Mouse (Mus musculus) CH12.LX (cell line): ENCODE measurements around the gene Slc4a1. TPM values are rescaled to one million over a fixed set of nuclear protein-coding genes. Genes with fewer than 3 reads are reported as not detected.
A peak's percentile ranks its signal among the peaks of the same experiment; 100 is the strongest.

Experiments
- DNase-seq: peaks from one replicate; pipeline ENCODE4 v3.0.0-alpha.2; 2013; ENCODE audit errors: extremely low read depth
- H3K27ac ChIP-seq: 2 replicates; pipeline ENCODE4 v1.5.1; 2012; ENCODE audit warnings: low read depth, mild to moderate bottlenecking, control low read depth, moderate library complexity; ENCODE audit not compliant: insufficient read depth
- H3K27me3 ChIP-seq: replicated peaks from 2 replicates; pipeline ENCODE3; 2012; ENCODE audit warnings: inconsistent platforms
- H3K36me3 ChIP-seq, 2 experiments: replicated peaks in 1 of 2; 2 replicates each; pipeline versions ENCODE3 to v1.6.1; 2012; ENCODE audit warnings: inconsistent platforms in 1 of 2, low read length in 1 of 2, mild to moderate bottlenecking in 1 of 2, mixed read lengths in 1 of 2, moderate library complexity in 1 of 2; ENCODE audit not compliant: control insufficient read depth in 1 of 2, insufficient read depth in 1 of 2
- H3K4me1 ChIP-seq, 2 experiments: 2 replicates each; pipeline ENCODE4 v1.6.1; 2012; ENCODE audit warnings: inconsistent platforms in 1 of 2, moderate library complexity in 1 of 2; ENCODE audit not compliant: insufficient read depth in 2 of 2, control insufficient read depth in 1 of 2
- H3K4me2 ChIP-seq: 2 replicates; pipeline ENCODE4 v1.6.1; 2012; ENCODE audit warnings: low read depth, mild to moderate bottlenecking, control low read depth; ENCODE audit not compliant: poor library complexity, insufficient read depth, severe bottlenecking
- H3K4me3 ChIP-seq, 3 experiments: fragments of 150-350 bp in 1 of 3; sonication (generic) in 1 of 3; replicated peaks in 1 of 3; 2 replicates each; pipeline versions ENCODE3 to v1.5.1; 2011 to 2012; ENCODE audit warnings: low read depth in 2 of 3, low read length in 2 of 3, mild to moderate bottlenecking in 2 of 3, moderate library complexity in 2 of 3, control low read depth in 1 of 3, improper control_type of control experiment in 1 of 3, inconsistent platforms in 1 of 3, mixed read lengths in 1 of 3; ENCODE audit not compliant: poor library complexity in 1 of 3
- H3K79me2 ChIP-seq: replicated peaks from 2 replicates; pipeline ENCODE4 v1.6.1; 2012; ENCODE audit warnings: mild to moderate bottlenecking, moderate library complexity; ENCODE audit not compliant: control insufficient read depth, poor library complexity, insufficient read depth, severe bottlenecking; ENCODE audit errors: extremely low read depth
- H3K9ac ChIP-seq: 2 replicates; pipeline ENCODE4 v1.6.1; 2012; ENCODE audit warnings: low read depth, mild to moderate bottlenecking, control low read depth, moderate library complexity; ENCODE audit not compliant: insufficient read depth
- H3K9me3 ChIP-seq: replicated peaks from 2 replicates; pipeline ENCODE3; 2012; ENCODE audit warnings: low read length, inconsistent platforms, mixed read lengths
- BHLHE40 ChIP-seq: IDR thresholded peaks from 2 replicates; pipeline ENCODE4 v1.6.1; 2011; ENCODE audit warnings: mild to moderate bottlenecking, low read depth, low read length, improper control_type of control experiment
- CHD2 ChIP-seq: IDR thresholded peaks from 2 replicates; pipeline ENCODE4 v1.6.1; 2011; ENCODE audit warnings: low read length, improper control_type of control experiment
- CTCF ChIP-seq, 2 experiments: IDR thresholded peaks in 1 of 2; conservative IDR thresholded peaks in 1 of 2; 2 replicates each; pipeline ENCODE4 v1.5.1; 2011 to 2012; ENCODE audit warnings: low read depth in 2 of 2, low read length in 2 of 2, improper control_type of control experiment in 1 of 2, inconsistent platforms in 1 of 2, mild to moderate bottlenecking in 1 of 2, moderate library complexity in 1 of 2
- E2F4 ChIP-seq: IDR thresholded peaks from 2 replicates; pipeline ENCODE4 v1.6.1; 2011; ENCODE audit warnings: low read depth, low read length, improper control_type of control experiment; ENCODE audit not compliant: insufficient replicate concordance
- ELF1 ChIP-seq: IDR thresholded peaks from 2 replicates; pipeline ENCODE4 v1.6.1; 2014; ENCODE audit warnings: low read depth, mild to moderate bottlenecking, inconsistent platforms, low read length, improper control_type of control experiment
- EP300 ChIP-seq: IDR thresholded peaks from 2 replicates; pipeline ENCODE4 v1.6.1; 2011; ENCODE audit warnings: low read length, improper control_type of control experiment
- ETS1 ChIP-seq: conservative IDR thresholded peaks from 2 replicates; pipeline ENCODE4 v1.6.1; 2012; ENCODE audit warnings: low read depth, mild to moderate bottlenecking, inconsistent platforms, low read length, improper control_type of control experiment, moderate library complexity
- GABPA ChIP-seq: IDR thresholded peaks from 2 replicates; pipeline ENCODE4 v1.6.1; 2012; ENCODE audit warnings: low read depth, low read length, improper control_type of control experiment, inconsistent platforms; ENCODE audit not compliant: insufficient replicate concordance
- IRF4 ChIP-seq: IDR thresholded peaks from 2 replicates; pipeline ENCODE4 v1.6.1; 2014; ENCODE audit warnings: low read depth, mild to moderate bottlenecking, inconsistent platforms, low read length, improper control_type of control experiment
- JUND ChIP-seq: conservative IDR thresholded peaks from 2 replicates; pipeline ENCODE4 v1.6.1; 2011; ENCODE audit warnings: low read depth, low read length, improper control_type of control experiment
- KAT2A ChIP-seq: IDR thresholded peaks from 2 replicates; pipeline ENCODE4 v1.6.1; 2012; ENCODE audit warnings: low read length, improper control_type of control experiment, inconsistent platforms; ENCODE audit not compliant: insufficient replicate concordance
- MAFK ChIP-seq: IDR thresholded peaks from 2 replicates; pipeline ENCODE4 v1.6.1; 2011; ENCODE audit warnings: low read length, improper control_type of control experiment; ENCODE audit not compliant: insufficient replicate concordance
- MAX ChIP-seq: IDR thresholded peaks from 2 replicates; pipeline ENCODE4 v1.6.1; 2011; ENCODE audit warnings: low read length, improper control_type of control experiment
- MAZ ChIP-seq: IDR thresholded peaks from 2 replicates; pipeline ENCODE4 v1.6.1; 2012; ENCODE audit warnings: low read depth, mild to moderate bottlenecking, inconsistent platforms, low read length, improper control_type of control experiment, moderate library complexity
- MEF2A ChIP-seq: IDR thresholded peaks from 2 replicates; pipeline ENCODE4 v1.6.1; 2014; ENCODE audit warnings: low read depth, mild to moderate bottlenecking, inconsistent platforms, low read length, improper control_type of control experiment, borderline replicate concordance
- MYC ChIP-seq: IDR thresholded peaks from 2 replicates; pipeline ENCODE4 v1.6.1; 2011; ENCODE audit warnings: low read depth, mild to moderate bottlenecking, improper control_type of control experiment, low read length
- NRF1 ChIP-seq: IDR thresholded peaks from 2 replicates; pipeline ENCODE4 v1.6.1; 2014; ENCODE audit warnings: low read depth, mild to moderate bottlenecking, inconsistent platforms, low read length, improper control_type of control experiment, moderate library complexity
- PAX5 ChIP-seq: IDR thresholded peaks from 2 replicates; pipeline ENCODE4 v1.6.1; 2012; ENCODE audit warnings: low read length, inconsistent platforms, mixed read lengths
- POLR2A ChIP-seq: IDR thresholded peaks from 2 replicates; pipeline ENCODE4 v1.6.1; 2011; ENCODE audit warnings: low read depth, mild to moderate bottlenecking, improper control_type of control experiment, low read length
- POLR2AphosphoS2 ChIP-seq: IDR thresholded peaks from 2 replicates; pipeline ENCODE4 v1.6.1; 2011; ENCODE audit warnings: low read depth, low read length, improper control_type of control experiment
- RAD21 ChIP-seq: IDR thresholded peaks from 2 replicates; pipeline ENCODE4 v1.6.1; 2011; ENCODE audit warnings: low read depth, mild to moderate bottlenecking, low read length, improper control_type of control experiment, moderate library complexity
- SIN3A ChIP-seq: IDR thresholded peaks from 2 replicates; pipeline ENCODE4 v1.6.1; 2012; ENCODE audit warnings: low read length, improper control_type of control experiment, inconsistent platforms
- SMC3 ChIP-seq: IDR thresholded peaks from 2 replicates; pipeline ENCODE4 v1.6.1; 2011; ENCODE audit warnings: low read depth, low read length, improper control_type of control experiment
- TBP ChIP-seq: conservative IDR thresholded peaks from 2 replicates; pipeline ENCODE4 v1.6.1; 2011; ENCODE audit warnings: low read depth, low read length, improper control_type of control experiment
- TCF12 ChIP-seq: IDR thresholded peaks from 2 replicates; pipeline ENCODE4 v1.6.1; 2014; ENCODE audit warnings: low read depth, mild to moderate bottlenecking, inconsistent platforms, low read length, improper control_type of control experiment
- UBTF ChIP-seq: IDR thresholded peaks from 2 replicates; pipeline ENCODE4 v1.6.1; 2012; ENCODE audit warnings: low read depth, mild to moderate bottlenecking, inconsistent platforms, low read length, improper control_type of control experiment, moderate library complexity
- USF1 ChIP-seq: IDR thresholded peaks from 2 replicates; pipeline ENCODE4 v1.6.1; 2014; ENCODE audit warnings: low read depth, mild to moderate bottlenecking, inconsistent platforms, low read length, improper control_type of control experiment
- ZC3H11A ChIP-seq: IDR thresholded peaks from 2 replicates; pipeline ENCODE4 v1.6.1; 2012; ENCODE audit warnings: low read depth, mild to moderate bottlenecking, inconsistent platforms, low read length, improper control_type of control experiment
- ZKSCAN1 ChIP-seq: IDR thresholded peaks from 2 replicates; pipeline ENCODE4 v1.6.1; 2012; ENCODE audit warnings: low read depth, inconsistent platforms, low read length, improper control_type of control experiment, borderline replicate concordance
- ZMIZ1 ChIP-seq: IDR thresholded peaks from 2 replicates; pipeline ENCODE4 v1.6.1; 2012; ENCODE audit warnings: low read depth, mild to moderate bottlenecking, inconsistent platforms, low read length, improper control_type of control experiment
- ZNF384 ChIP-seq: IDR thresholded peaks from 2 replicates; pipeline ENCODE4 v1.6.1; 2012; ENCODE audit warnings: low read depth, low read length, improper control_type of control experiment, inconsistent platforms
- dilution Hi-C: fragments of 300-500 bp; cut with MboI; formaldehyde crosslinking; loops from 2 replicates; pipeline ENCODE4 v1.14.3; 2020; ENCODE audit warnings: low sequenced_read_pairs; ENCODE audit not compliant: extremely low pct_unique_long_range_greater_than_20kb, extremely low pct_ligation_motif_present
- in situ Hi-C: fragments of 300-500 bp; cut with MboI; formaldehyde crosslinking; loops from 3 replicates; pipeline ENCODE4 v1.14.3; 2019; ENCODE audit warnings: low sequenced_read_pairs, low pct_ligation_motif_present, low pct_unique_long_range_greater_than_20kb, mixed read lengths
- polyA plus RNA-seq: library from polyadenylated mRNA; unstranded; fragments of >175 nt; gene quantifications from 2 replicates; pipeline ENCODE4 v1.2.1, GENCODE M21; 2012; ENCODE audit warnings: low read depth; ENCODE audit not compliant: insufficient read length
- total RNA-seq, 2 experiments: library from RNA; depleted of rRNA; stranded (reverse); fragments of 300-350 nt in 1 of 2; fragments of >200 nt in 1 of 2; gene quantifications; 2 replicates each; pipeline ENCODE4 v1.2.3; 2012 to 2014

Gene Slc4a1
- total and polyA plus RNA-seq, 3 experiments, result 0.08 TPM; not detected in 2

DNA sequence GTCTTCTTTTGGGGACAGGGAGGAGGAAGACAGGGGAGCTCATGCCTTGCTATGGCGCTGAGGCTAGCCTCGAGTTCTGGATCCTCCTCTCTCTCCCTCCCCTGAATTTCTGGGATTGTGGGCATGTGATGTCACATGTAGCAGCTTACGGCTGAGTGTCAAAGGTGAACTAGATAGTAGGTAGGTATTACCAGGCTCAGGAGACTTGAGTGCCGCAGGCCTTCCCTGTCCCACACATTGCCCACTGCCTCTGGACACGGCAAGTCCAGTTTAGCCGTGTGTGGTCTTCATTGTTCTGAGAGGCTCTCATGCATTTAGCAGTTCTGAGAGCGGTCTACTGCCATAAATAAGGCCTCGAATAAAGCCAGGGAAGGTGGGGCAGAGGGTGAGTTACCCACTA lies 47.1 kb upstream of the Slc4a1 start:
- H3K27me3 ChIP-seq, result no peaks in the 10 kb centered on the region
- H3K4me2 ChIP-seq, result no peak overlapping the region
- DNase-seq, result no peak
- no peak for TF ChIP-seq KAT2A
- TF ChIP-seq E2F4, result no peak
- TF ChIP-seq IRF4, result no peak
- TF ChIP-seq ELF1, result no peak
- no peak for TF ChIP-seq MAX
- TF ChIP-seq MYC, result no peak
- TF ChIP-seq RAD21, result no peak
- no peaks in the 10 kb centered on the region for H3K9me3 ChIP-seq
- no peaks in the 10 kb centered on the region for H3K36me3 ChIP-seq
- H3K9ac ChIP-seq, result no peak overlapping the region
- no peaks in the 10 kb centered on the region for H3K79me2 ChIP-seq
- dilution Hi-C loops, result loop anchor here (25.0 kb wide), 1 partner anchor 101 kb away; the partner anchor contains the start of gene Ubtf
- H3K27ac ChIP-seq, result no peak overlapping the region
- peaks cover 6 to 19% of the 10 kb centered on the region in 2 experiments for H3K4me1 ChIP-seq
- no peak overlapping the region for H3K4me3 ChIP-seq
- in situ Hi-C loops, result loop anchor here (5.0 kb wide), 1 partner anchor 121 kb away; no protein-coding TSS in a partner anchor

GRCm38 (mm10) chr11:102411704-102412103 lies 45.7 kb upstream of the Slc4a1 start:
- dilution Hi-C loops, result loop anchor here (25.0 kb wide), 1 partner anchor 99 kb away; the partner anchor contains the start of gene Ubtf
- Histone ChIP-seq H3K9ac (no peak overlapping the region), H3K79me2 (peaks cover under 1% of the 10 kb centered on the region; the same call in 1 of the 2 replicates)
- TF ChIP-seq MEF2A (no peak), MYC (peak; percentile 86), UBTF (no peak), CHD2 (no peak; the same call in 1 of the 2 replicates), SIN3A (peak; percentile 90), SMC3 (peak; percentile 99), ZC3H11A (peak; percentile 93), RAD21 (no peak; the same call in none of the 2 replicates), ZKSCAN1 (no peak), NRF1 (0 out of 2 replicates have a peak, but pooled peaks have one; percentile 42), POLR2A (0 out of 2 replicates have a peak, but pooled peaks have one; percentile 28), BHLHE40 (peak; percentile 71), MAZ (peak; percentile 71; the same call in 1 of the 2 replicates), IRF4 (peak; percentile 64; the same call in 1 of the 2 replicates), CTCF (conservative IDR thresholded peaks at IDR 0.05 in 1 of 2, IDR thresholded peaks at IDR 0.05 in 1 of 2; ENCODE audit: low read depth in 2 of 2, low read length in 2 of 2) (peak; percentile 97 to 99), USF1 (no peak), ZNF384 (peak; percentile 73), ETS1 (no peak; the same call in 1 of the 2 replicates), ELF1 (peak; percentile 48), TCF12 (peak; percentile 69), PAX5 (no peak), POLR2AphosphoS2 (no peak), MAFK (no peak), ZMIZ1 (0 out of 2 replicates have a peak, but pooled peaks have one; percentile 35), TBP (no peak), EP300 (no peak; the same call in 1 of the 2 replicates), MAX (peak; percentile 84), GABPA (no peak), E2F4 (0 out of 2 replicates have a peak, but pooled peaks have one; percentile 47), KAT2A (no peak), JUND (peak; percentile 55; the same call in 1 of the 2 replicates)

More at GRCm38 (mm10) chr11:102411704-102412103, 45.7 kb upstream of the Slc4a1 start:
- H3K36me3 ChIP-seq, result no peaks in the 10 kb centered on the region
- H3K27ac ChIP-seq, result no peak overlapping the region
- no peak overlapping the region for H3K4me3 ChIP-seq
- peaks cover 6 to 19% of the 10 kb centered on the region in 2 experiments for H3K4me1 ChIP-seq
- in situ Hi-C loops, result loop anchor here (5.0 kb wide), 1 partner anchor 119 kb away; no protein-coding TSS in a partner anchor
- DNase-seq, result peak; percentile 94
- H3K4me2 ChIP-seq, result no peak overlapping the region
- H3K27me3 ChIP-seq, result no peaks in the 10 kb centered on the region
- no peaks in the 10 kb centered on the region for H3K9me3 ChIP-seq
